Mouse (Mus musculus) heart, adult 11 months (tissue): Measurements from ENCODE around the gene Fam213b.

Source experiments
- DNase-seq: peaks from one replicate; pipeline ENCODE4 v3.0.0; 2022

Gene Fam213b

DNA sequence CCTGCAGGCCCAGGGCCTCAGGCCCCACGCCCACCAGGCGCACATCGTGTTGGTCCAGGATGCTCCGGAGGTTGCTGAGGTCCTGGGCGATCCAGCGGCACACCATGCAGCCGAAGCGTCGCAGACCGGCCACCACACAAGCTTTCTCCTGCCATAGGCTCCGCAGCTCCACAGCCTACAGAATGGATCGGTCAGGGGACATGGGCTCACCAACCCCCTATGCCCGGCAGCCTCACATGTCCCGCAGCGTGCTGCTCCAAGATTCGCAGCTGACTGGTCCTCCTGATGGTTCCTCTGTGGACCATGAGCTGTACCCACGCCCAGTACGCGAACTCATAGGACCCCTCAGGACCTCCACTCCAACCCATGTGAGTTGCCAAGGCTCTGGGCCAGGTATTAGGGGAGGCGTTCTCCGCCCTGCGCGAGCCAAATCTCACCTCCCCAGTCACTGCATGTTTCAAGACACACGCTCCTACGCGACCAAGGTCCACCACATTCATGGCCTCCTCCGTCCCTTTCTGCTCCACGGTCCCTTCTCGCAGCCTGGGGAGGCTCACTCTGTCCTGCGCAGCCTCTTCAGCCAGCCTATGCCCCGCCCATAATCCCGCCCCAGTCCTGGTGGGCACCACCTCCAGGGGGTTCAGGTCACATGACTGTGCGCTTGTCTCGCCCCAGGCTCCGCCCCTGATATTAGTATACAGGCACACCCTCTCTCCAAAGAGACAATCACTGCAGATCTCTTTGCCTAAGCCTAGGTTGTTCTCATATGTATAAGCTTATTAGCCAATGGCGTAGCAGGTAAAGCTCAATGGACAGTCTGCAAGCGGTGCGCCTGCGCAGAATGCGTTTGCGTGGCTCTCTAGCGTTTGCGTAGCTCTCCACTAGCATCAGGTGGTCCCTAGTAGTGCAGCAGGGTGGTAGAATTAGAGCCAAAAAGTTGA is at the start of gene Fam213b:
TSS of gene Fam213b (minus strand) at position 630 of the 941 bp plus-strand sequence.
- DNase-seq: peak; percentile 99

DNA sequence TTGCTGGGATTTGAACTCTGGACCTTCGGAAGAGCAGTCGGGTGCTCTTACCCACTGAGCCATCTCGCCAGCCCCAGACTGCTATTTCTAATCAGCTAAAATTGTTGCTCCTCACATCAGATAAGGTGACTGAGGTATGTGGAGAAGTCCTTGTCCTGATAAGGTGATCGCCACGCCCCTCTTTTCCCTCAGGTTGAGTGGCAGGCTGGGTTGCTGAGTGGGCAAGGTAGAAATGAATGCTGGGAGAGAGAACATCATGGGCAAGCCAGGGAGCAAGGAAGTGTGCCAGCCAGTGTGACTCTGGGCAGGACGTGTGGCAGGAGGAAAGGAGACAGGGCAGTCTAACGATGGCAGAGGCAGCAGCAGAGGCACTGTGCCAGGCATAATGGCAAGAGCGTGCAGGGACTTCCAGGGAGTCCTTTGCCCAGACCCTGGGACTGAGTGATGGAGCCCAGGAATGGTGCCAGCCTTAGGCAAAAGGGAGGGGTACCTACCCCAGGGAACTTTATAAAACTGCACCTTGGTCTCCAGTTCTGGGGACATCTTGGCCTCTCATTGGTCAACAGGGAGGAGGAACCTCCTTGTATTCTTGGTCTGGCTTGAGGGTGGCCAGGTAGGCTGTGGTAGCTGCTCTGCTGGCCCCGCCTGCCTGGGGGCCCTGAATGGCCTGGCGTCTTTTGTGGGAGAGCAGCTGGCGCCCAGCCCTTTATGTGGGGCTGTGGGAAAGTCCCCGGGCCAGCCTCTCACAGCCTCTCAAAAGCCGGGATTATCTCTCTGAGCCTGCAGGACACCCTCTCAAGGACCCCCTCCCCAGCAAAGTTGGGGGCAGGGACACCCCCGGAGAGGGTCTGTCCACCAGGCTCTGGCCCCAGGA is 49.4 kb upstream of the Fam213b start:
- peak; percentile 92 for DNase-seq

DNA sequence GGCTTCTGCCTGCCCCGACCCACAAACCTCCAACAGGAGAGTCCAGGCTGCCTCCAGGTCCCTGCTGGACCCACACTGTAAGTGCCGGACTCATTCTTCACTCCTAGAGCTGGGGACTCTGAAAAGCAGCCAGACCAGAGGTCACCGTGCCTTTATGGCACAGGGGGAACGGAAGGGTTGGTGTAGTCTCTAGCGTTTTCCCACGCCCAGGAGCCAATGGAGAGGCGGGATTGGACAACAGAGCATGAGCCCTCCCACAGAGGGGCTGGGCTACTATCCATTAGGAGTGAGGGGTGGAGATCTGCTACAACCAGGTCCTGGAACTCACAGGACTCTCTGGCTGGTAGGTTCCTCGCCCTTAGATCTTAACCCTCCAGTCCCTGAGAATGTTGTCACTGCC is 47.4 kb upstream of the Fam213b start:
- peak; percentile 98 for DNase-seq

DNA sequence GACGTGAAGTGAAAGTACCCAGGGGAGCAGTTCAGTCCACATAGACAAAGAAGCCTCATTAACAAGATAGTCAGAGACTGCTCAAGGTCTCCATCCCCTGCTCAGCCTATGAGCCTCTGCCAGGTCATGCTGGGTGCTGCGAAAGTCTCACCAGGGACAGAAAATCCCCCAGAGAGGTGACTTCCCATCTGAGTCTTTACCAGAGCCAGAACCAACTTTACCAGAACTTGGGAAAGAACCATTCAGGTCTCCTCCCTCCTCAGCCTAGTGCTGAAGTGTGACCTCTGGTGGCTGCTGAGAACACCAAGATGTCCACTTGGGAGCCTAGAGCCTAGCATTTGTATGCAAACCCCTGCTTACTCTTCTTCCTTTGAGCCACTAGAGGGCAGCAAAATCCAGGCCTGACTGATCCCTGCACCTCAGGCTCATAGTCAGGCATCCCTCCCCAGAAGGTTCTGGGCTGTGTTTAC is 45.2 kb upstream of the Fam213b start:
- peak; percentile 98 for DNase-seq

DNA sequence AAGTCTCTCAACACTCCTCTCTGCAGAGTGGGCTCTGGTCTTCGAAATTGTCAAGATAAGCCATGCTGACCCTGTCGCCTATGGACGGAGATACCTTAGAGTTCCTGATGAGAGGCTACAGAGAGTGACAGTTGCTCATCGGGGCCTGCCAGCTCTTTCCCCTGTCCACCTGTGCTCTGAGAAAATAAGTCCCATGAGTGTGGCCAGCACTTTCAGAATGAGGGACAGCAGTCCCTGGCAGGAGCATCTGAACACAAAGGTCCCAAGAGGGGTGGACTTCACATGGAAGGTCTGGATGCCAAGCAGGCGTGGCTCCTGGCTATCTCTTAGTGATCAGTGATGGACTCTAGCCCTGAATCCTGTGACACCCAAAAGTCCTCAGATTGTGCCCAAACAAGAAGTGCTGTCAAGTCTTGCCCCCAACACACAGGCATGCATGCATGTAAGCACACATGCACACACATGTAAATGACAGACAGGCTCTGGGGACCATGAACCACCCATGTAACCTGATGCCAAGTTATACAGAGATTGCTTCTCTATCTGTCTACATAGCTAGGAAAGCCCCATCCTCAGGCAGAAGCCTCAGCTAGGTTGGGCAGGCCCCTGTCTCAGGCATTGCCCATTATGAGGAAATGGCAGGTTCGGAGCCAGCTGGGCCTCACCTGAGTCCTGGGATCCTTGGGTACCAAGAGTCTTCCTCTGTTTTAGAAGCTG is 44.5 kb upstream of the Fam213b start:
- DNase-seq: peak; percentile 90

DNA sequence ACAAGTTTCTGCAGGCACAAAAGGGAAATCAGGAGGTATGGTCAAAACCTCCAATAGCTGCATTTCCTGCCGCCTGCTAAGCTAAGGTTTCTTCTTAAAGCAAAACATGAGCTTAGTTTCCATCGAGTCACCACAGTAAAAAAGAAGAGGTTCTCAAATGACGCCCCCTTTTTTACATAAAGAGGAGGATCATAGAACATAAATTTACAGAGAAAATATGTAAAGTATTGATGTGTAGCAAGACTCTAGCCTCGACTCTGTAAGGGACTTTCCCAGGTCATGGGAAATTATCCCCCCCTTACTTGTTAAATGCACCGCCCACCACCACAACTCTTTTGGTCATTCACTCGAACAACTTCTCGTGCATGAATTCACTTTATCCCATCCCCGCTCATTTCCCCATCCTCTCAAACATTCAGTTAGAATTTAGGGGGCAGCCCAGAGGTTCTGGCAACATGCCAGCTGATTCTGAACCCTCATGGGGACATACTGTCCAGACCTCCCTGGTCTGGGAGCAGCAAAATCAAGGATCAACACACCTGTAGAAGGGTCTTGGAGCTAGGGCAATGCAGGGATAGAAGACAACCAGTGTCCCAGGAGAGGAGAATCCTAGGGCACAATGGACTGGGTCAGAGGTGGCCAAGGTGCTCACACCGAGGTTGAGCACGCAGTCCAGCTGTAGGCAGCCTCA is 43.8 kb upstream of the Fam213b start:
- peak; percentile 84 for DNase-seq

DNA sequence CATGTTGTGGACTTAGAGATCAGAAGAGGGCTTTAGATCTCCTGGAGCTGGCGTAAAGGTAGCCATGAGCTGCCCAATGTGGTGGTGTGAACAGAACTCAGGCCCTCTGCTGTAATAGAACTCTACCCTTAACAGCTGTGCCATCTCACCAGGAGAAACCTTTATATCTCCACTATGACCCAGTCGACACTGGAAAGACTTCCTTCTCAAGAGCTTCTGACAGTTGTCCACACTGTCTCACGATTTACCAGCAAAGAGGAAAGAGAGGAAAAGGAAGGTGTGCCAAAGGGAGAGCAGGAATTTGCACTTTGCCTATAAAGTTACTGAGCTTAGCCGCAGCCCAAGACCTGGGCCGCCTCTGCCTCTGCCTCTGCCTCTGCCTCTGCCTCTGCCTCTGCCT is 42.9 kb upstream of the Fam213b start:
- peak; percentile 58 for DNase-seq

DNA sequence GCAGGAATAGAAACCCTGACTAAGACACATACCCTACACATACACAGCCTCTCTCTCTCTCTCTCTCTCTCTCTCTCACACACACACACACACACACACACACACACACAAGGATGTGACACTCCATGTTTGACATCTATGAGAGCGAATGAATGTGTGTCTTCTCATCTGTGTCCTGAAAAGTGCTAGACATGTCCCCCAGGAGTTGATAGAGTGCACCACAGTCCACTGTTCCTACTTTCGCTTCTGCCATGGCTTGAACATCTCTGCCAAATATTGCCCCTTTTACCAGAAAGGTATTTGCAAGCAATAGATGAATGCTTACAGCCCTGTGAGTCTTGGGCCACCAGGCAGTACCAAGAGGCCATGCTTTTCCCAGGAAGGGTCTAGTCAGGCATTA is 41.2 kb upstream of the Fam213b start:
- peak; percentile 35 for DNase-seq

DNA sequence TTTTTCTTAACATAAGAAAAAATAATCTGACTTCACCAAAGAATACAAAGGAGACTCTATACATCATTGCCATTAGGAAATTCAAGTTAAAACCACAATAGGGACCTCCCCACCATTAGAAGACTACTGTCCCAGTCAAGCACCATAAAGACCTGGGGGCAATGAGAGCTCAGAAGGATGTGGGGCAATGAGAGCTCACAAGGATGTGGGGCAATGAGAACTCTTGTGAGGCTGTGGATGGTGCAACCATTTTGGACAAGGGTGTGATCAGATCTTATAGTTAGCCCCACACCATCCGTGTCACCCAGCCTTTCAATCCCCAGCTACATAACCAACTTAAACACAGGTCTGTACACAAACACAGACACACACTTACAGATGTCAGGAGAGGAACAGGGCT is 38.8 kb upstream of the Fam213b start:
- DNase-seq: no peak

DNA sequence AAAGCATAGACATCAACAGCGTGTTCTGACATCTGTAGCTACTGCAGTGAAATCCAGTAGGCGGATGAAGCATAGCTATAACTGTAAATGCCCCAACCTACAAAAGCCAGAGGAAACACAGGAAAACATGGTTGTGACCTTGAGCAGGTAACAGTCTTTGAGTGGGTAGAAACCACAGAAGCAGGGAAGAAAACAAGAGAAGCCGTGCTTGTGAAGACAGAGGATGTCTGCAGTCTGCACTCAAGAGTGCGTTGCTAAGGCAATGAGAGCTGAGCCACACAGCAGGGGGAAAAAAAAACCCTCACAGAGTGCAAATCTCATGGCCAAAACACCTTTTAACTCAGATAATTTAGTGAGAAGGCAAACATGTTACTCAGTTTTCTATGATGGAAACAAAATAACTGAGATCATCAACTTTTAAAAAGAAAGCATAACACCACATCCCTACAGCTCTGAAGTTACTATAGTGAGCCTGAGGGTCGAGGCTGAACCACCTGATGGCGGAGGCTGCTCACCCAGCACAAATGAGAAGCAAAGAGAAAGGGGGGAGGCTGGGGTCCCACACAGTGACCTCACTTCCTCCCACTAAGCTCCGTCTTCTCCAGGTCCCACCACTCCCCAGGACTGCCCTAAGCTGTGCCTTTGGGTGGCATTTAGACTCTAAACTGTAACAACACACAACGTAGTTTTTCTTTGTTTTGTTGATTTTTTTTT is 37.8 kb upstream of the Fam213b start:
- DNase-seq: no peak

DNA sequence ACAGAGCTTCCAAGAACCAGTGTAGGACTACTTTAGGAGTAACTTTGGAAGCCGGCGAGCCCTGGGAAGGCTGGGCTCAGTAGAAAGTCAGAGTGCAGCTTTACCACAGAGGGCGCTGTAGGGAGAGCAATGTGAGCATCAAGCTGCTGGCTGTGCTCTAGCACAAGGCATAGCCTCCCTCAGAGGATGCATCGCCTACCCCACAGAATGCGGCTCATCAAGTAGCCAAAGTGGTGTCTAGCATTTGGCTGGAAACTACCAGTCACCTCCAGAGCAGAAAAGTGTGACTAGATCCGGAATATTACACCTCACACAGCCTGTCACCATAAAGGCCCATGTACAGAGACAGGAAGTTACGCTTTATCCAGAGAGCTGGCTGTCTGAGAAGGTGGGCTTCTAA is 36.9 kb upstream of the Fam213b start:
- DNase-seq: peak; percentile 85

DNA sequence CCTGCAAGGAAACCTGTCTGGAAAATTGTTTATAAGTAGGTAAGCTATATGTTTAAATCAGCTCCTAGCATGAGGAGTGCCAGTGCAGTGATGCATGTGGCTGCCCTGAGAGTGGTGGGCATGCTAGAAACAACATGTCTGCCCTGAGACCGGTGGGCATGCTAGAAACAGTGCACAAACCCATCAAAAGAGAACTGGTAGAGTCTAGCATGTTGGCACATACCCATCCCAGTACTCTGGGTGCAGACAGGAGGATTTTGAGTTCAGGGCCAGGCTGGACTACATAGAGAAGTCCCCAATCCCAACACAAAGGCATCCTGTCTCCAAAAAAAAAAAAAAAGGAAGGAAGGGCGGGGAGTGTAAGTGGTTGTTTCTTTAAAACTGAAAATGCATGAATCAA is 35.9 kb upstream of the Fam213b start:
- peak; percentile 89 for DNase-seq

DNA sequence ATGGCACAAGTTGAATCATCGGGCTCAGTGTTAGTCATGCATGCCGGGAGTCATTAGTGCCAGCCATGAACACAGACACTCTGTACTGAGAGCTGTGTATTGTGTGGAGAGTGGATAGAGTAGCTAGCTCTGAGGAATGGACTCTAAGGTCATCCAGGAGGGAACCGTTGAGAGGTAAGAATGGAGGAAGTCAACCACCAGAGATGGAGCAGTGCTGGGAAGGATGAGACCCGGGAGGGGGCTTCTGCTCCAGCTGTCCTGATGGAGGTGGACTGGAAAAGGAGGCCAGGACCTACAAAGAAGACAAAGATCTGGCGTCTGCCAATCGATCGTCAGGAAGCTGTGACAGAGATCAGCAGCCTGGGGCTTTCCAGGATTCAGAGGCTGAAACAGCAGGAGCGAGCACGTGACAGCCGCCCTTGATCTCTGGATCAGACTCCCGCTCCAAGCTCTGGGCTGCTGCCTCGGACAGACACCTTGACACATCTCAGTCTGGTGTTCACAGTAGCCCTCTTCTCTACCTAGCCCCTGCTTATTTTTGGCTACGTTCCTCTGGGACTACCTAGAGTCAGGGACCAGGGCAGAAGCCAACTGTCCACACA is 34.5 kb upstream of the Fam213b start:
- DNase-seq: no peak

DNA sequence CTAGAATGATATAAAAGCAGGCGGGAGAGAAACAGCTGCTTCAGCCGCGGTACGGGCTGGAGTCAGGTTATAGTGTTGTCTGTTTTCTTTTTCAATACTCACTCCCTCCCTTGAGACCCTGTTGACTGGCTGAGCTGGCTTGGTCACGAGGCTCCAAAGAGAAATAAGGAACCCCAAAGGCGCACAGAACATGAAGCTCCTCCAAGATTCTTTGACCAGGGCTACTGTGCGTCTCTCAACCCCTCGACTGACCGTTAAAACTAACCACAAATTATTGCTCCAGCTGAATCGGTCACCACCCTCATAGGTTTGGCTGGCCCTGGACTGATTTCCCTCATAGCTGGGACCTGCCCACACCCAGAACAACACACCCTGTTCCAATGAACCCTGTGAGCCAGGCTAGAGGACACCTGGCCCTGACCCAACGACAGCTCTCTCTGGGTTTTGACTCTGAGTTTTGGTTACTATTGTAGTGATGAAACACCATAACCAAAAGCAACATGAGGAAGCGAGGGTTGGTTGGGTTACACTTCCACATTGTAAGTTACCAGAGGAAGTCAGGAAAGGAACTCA is 30.2 kb upstream of the Fam213b start:
- peak; percentile 98 for DNase-seq

DNA sequence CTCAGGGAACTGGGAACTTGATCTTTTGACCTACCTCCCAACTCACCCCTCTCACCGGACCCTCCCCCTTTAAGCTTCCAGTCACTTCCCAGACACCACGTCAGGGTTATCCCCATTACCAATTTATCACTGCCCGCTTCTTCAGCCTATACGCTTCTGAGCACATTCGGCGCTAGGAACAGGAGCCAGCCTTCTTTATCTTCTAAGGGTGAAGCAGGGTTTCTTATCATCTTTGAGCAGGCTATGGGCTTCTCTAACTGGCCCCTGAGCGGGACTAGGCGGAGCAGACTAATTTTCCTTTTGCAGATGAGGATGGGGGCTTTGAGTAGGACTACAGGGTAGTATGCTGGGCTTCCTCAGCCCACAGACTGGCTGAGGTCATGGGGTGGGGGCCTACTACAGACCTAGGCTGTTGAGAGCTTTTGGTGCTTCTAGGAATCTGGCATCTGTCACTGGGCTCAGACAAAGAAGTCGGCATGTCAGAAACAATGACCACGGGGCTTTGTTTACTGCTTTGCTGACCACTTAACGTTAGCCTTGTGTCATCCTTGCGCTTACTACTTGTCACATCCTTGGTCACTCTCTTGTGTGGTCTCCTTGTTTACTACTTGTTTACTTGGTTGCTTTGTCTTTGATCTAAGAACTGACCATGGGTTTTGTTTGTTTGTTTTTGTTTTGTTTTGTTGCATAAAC is 29.6 kb upstream of the Fam213b start, which contains the start of gene Tnfrsf14:
TSS of gene Tnfrsf14 (minus strand) at position 169 of the 693 bp plus-strand sequence.
- peak; percentile 89 for DNase-seq

DNA sequence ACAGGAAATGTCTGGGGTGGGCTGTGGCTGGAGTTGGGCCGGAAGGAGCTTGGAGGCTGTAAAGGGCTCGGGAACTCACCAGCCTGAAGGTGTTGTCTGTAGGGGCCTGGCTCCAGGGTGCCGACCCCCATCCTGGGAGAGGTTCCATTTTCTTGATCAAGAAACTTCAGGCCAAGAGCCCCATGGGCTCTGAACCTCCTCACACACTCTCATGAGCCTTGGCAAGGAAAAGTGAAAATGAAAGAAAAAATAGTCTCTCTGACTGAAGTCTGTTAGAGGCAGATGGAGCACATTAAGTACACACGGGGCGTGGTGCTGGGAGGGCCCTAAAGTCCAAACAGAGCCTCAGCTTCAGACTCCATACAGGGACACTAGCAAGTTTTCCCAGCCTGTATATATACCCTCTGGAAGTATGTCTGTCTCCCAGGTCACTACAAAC is 29.0 kb upstream of the Fam213b start:
- peak; percentile 98 for DNase-seq

DNA sequence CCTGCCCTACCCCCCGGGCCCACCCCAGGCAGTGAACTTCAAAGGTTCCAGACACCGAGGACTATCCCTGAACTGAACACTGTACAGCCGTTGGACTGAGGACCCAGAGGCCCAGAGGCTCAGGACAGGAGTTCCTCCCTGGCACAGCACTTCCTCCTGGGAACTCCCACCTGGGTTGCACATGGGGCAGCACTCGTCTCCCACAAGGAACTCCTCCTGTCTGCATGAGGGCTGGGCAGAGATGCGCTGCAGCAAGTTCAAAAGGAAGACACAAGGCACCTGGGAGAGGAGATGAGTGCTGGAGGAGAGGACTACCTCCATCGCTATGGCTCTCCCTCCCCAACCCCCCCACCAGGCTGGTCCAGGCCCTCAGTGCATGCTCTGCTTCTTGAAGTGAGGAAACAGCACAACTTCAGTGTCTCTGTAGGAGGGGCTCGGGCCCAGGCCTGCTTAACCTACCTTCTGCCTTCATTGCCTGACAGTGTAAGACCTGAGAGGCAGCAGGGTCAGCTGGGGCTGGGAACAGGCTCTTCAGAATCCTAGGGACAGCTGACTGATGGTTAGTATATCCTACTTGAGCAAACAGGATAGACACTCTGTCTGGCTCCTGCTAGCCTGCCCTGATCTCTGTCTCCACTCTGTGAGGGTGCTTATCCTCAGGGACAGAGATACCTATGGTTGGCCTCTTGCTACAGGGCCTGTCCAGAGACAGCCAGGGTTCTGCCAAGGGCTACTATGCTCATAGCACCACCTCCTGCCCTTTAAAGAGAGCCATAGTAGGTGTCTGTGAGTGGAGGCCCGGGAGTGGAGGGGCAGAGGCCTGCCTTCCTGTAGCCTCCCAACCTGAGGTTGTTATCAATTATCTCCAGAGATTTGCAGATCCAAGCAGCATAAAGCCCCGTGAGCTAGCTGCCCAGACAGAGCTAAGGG is 28.3 kb upstream of the Fam213b start:
- peak; percentile 93 for DNase-seq

DNA sequence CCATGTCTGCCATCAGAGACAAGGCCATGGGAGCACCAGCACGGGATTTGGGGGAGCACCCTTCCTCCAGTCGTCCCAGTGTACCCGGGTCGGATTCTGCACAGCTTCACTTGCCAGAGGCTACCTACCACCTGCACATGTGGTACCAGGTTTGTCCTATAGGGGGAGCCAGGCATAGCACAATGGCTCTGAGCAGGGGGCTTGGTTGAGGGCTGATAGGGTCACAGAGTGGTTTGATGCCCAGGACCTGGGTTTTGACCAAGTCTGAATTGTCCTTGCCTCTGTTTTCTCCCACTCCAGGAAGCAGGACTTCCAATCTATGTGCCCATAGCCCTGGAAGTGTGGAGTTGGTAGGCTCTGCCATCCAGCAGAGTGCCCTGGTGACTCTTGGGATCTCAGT is 26.5 kb upstream of the Fam213b start:
- DNase-seq: peak; percentile 90

DNA sequence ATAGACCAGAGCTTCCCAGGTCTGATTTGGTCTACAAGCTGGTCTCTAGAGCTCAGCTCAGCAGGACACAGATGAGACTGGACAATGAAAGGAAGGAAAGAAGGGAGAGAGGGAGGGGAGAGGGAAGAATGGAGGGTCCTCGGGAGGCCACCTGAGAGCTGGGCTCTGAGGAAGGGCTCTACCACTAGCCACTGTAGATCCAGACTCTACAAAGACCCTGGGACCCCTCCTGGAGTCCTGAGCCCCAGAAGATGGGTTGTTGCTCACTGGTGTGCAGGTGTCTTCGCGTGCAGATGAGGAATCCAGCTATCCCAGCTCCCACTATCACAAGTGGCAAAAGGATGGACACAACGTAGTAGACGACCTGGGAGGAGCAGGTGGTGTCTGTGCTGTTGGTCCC is 24.0 kb upstream of the Fam213b start:
- peak; percentile 76 for DNase-seq
